Mouse (Mus musculus): Measurements from ENCODE around the gene Cdh1. TPM values are rescaled to one million over a fixed set of nuclear protein-coding genes. Genes with fewer than 3 reads are reported as not detected.

The Cdh1 gene
- polyA plus RNA-seq, 1 experiment from 2014 or later, result 1.7 TPM

GRCm38 (mm10) chr8:106701360-106701759, 98.2 kb downstream of the Cdh1 start:
- H3K9me3 ChIP-seq, result no peaks in the 10 kb centered on the region
- ATAC-seq (ENCODE audit: low FRiP score), result no peak
- peaks cover 33% of the 10 kb centered on the region for H3K36me3 ChIP-seq
- no peaks in the 10 kb centered on the region for H3K4me1 ChIP-seq (replicated peaks)
- H3K4me3 ChIP-seq, result no peak overlapping the region
- H3K27me3 ChIP-seq, result no peaks in the 10 kb centered on the region
- H3K27ac ChIP-seq, result no peak overlapping the region
- no peak overlapping the region for H3K9ac ChIP-seq
- H3K4me2 ChIP-seq, result no peak overlapping the region
- 91% methylated on average over 3 of the region's 3 CpGs for WGBS

DNA sequence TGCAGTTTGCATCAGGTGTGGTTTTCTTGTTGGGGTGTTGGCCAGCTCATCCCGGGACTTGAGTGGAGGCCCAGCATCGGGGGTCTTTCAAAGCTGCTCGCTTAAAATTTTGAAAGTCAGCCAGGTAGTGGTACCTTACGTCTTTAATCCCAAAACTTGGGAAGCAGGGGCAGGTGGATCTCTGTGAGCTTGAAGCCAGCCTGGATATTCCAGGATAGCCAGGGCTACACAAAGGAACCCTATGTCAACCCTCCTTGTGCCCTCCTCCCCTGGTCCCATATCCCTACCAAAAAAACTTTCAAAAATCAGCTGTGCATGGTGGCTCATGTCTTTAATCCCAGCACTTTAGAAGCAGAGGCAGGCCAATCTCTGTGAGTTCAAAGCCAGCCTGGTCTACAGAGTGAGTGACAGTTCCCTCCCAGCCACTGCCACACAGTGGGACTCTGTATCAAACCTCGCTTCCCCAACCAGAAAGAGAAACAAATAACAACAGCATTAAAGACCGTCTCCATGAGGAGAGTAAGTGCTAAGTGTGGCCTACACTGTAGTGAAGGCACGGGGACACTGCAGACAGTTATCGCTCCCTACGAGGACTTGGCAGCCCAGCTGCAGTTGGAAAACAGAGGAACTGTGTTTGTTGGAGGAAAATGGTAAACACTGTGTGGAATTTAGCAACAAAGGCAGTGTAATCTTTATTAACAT, 101.2 kb downstream of the Cdh1 start:
- no peaks in the 10 kb centered on the region for H3K4me1 ChIP-seq (replicated peaks)
- H3K9ac ChIP-seq, result no peak overlapping the region
- peaks cover 10% of the 10 kb centered on the region for H3K36me3 ChIP-seq
- H3K27me3 ChIP-seq, result no peaks in the 10 kb centered on the region
- peak overlapping the region; percentile 69 for H3K27ac ChIP-seq
- H3K4me3 ChIP-seq, result no peak overlapping the region
- whole genome bisulfite sequencing, result 85% methylated on average over 9 of the region's 9 CpGs
- H3K4me2 ChIP-seq, result no peak overlapping the region
- ATAC-seq (ENCODE audit: low FRiP score), result no peak
- H3K9me3 ChIP-seq, result no peaks in the 10 kb centered on the region

GRCm38 (mm10) chr8:106704901-106705321, 101.8 kb downstream of the Cdh1 start:
- ATAC-seq (ENCODE audit: low FRiP score), result no peak
- H3K4me1 ChIP-seq (replicated peaks), result no peaks in the 10 kb centered on the region
- no peak overlapping the region for H3K4me2 ChIP-seq
- no peak overlapping the region for H3K4me3 ChIP-seq
- no peaks in the 10 kb centered on the region for H3K27me3 ChIP-seq
- H3K9ac ChIP-seq, result no peak overlapping the region; the same call in 1 of the 2 replicates
- no peaks in the 10 kb centered on the region for H3K9me3 ChIP-seq
- 70% methylated on average over 9 of the region's 9 CpGs for WGBS
- peaks cover 6% of the 10 kb centered on the region for H3K36me3 ChIP-seq
- peak overlapping the region; percentile 44 for H3K27ac ChIP-seq

DNA sequence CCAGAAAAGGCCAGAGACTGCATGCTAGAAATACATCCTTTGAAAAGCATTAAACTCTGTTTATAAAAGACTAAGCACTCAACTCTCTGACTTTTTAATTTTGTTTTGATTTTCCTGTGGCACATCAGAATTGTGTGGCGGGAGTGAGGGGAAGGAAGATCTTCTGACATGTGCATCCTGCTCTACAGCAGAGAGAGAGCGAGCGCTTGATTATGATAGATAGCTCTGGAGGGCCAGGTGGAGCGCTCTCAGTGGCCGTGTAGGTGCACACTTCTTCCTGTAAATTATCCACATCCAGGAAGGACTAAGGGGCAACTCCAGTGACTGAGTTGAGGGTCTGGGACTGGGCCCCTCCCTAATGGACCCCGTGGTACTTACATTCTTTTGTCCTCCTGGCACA, 103.0 kb downstream of the Cdh1 start:
- ATAC-seq (ENCODE audit: low FRiP score), result no peak
- H3K4me2 ChIP-seq, result no peak overlapping the region
- no peak overlapping the region for H3K4me3 ChIP-seq
- no peaks in the 10 kb centered on the region for H3K27me3 ChIP-seq
- no peaks in the 10 kb centered on the region for H3K4me1 ChIP-seq (replicated peaks)
- WGBS, result 83% methylated on average over 6 of the region's 6 CpGs
- H3K27ac ChIP-seq, result no peak overlapping the region
- H3K36me3 ChIP-seq, result no peaks in the 10 kb centered on the region
- H3K9me3 ChIP-seq, result no peaks in the 10 kb centered on the region
- no peak overlapping the region for H3K9ac ChIP-seq

- no peak for ATAC-seq (ENCODE audit: low FRiP score)
- Histone ChIP-seq H3K9ac (no peak overlapping the region), H3K9me3 (no peaks in the 10 kb centered on the region), H3K27ac (no peak overlapping the region), H3K27me3 (no peaks in the 10 kb centered on the region), H3K4me2 (no peak overlapping the region), H3K4me1 (replicated peaks) (no peaks in the 10 kb centered on the region), H3K36me3 (no peaks in the 10 kb centered on the region), H3K4me3 (no peak overlapping the region)
- 95% methylated on average over 2 of the region's 2 CpGs for WGBS
Observed at GRCm38 (mm10) chr8:106710002-106710401, 106.9 kb downstream of the Cdh1 start.

- H3K9ac ChIP-seq, result no peak overlapping the region
- no peaks in the 10 kb centered on the region for H3K9me3 ChIP-seq
- 75% methylated on average over 3 of the region's 3 CpGs for WGBS
- H3K4me2 ChIP-seq, result no peak overlapping the region
- no peak overlapping the region for H3K4me3 ChIP-seq
- H3K27ac ChIP-seq, result no peak overlapping the region
- no peak for ATAC-seq (ENCODE audit: low FRiP score)
- H3K4me1 ChIP-seq (replicated peaks), result no peaks in the 10 kb centered on the region
- 0 out of 2 replicates have a peak, but pooled peaks cover 4% of the 10 kb centered on the region for H3K36me3 ChIP-seq
- 0 out of 2 replicates have a peak, but pooled peaks cover 6% of the 10 kb centered on the region for H3K27me3 ChIP-seq
Observed at GRCm38 (mm10) chr8:106712487-106712886, 109.3 kb downstream of the Cdh1 start.

- Histone ChIP-seq H3K9me3 (no peaks in the 10 kb centered on the region), H3K36me3 (0 out of 2 replicates have a peak, but pooled peaks cover 4% of the 10 kb centered on the region), H3K4me2 (no peak overlapping the region), H3K4me3 (no peak overlapping the region), H3K27me3 (0 out of 2 replicates have a peak, but pooled peaks cover 6% of the 10 kb centered on the region), H3K4me1 (replicated peaks) (peaks cover 6% of the 10 kb centered on the region; the same call in 1 of the 2 replicates), H3K9ac (peak overlapping the region; percentile 29; the same call in 1 of the 2 replicates), H3K27ac (no peak overlapping the region)
- WGBS, result 84% methylated on average over 4 of the region's 4 CpGs
- ATAC-seq (ENCODE audit: low FRiP score), result no peak
Observed at GRCm38 (mm10) chr8:106714297-106714696, 111.1 kb downstream of the Cdh1 start.

DNA sequence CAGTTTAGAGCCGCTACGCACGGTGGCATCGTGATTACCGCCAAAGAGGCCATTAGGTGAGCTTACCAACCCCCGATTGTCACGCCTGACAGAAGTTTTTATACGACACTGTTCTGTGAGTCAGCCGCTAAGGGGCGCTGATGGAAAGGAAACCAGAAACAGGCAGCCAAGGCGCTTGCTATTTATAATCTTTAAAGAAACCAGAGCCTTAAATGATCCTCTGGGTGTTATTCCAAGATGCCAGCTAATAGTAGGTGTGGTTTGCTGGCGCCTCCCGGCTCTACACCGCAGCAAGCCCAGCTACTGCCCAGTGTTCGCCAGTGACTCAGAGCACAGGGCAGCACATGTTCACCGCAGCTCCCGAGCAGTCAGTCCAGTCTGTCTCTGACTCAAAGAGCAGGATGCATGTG, 114.9 kb downstream of the Cdh1 start:
- Histone ChIP-seq H3K36me3 (peaks cover 4% of the 10 kb centered on the region; the same call in 1 of the 2 replicates), H3K9ac (0 out of 2 replicates have a peak overlapping the region, but pooled peaks have one; percentile 9), H3K27me3 (0 out of 2 replicates have a peak, but pooled peaks cover 6% of the 10 kb centered on the region), H3K4me2 (peak overlapping the region; percentile 33), H3K9me3 (no peaks in the 10 kb centered on the region), H3K27ac (peak overlapping the region; percentile 35; the same call in 1 of the 2 replicates), H3K4me3 (no peak overlapping the region), H3K4me1 (replicated peaks) (peaks cover 7% of the 10 kb centered on the region; the same call in 1 of the 2 replicates)
- peak; percentile 65 for ATAC-seq (ENCODE audit: low FRiP score)
- 24% methylated on average over 17 of the region's 17 CpGs for WGBS

Other genes with a start within 250 kb of the Cdh1 start
- 42.3 and 45.0 TPM in 2 replicates for gene Zfp90, start 188.0 kb upstream of the Cdh1 start, polyA plus RNA-seq (2015; fragmentation: Nextera tagmentation; extraction: Ambion mirVana)
- gene 6030452D12Rik, start 102.8 kb upstream of the Cdh1 start, polyA plus RNA-seq (2015; fragmentation: Nextera tagmentation; extraction: Ambion mirVana), result not detected in 2 replicates
- gene Cdh3, start 92.5 kb upstream of the Cdh1 start, polyA plus RNA-seq (2015; fragmentation: Nextera tagmentation; extraction: Ambion mirVana), result 2.3 and 2.7 TPM in 2 replicates
- 6.1 and 9.5 TPM in 2 replicates for gene Gm10073, start 29.9 kb upstream of the Cdh1 start, polyA plus RNA-seq (2015; fragmentation: Nextera tagmentation; extraction: Ambion mirVana)
- gene Tango6, start 79.7 kb downstream of the Cdh1 start, polyA plus RNA-seq (2015; fragmentation: Nextera tagmentation; extraction: Ambion mirVana), result 6.6 and 7.2 TPM in 2 replicates